Mouse (Mus musculus): ENCODE measurements at regions not wholly inside any gene's neighbourhood (a gene's known extent, or its start where the extent isn't known, plus 50 kb on each side); places are given as distances from the start of the nearest gene placed in this dataset.

- DNase-seq: no peak
Observed at GRCm38 (mm10) chr5:119944371-119944770, 111.9 kb downstream of the Tbx5 start.

- no peak for DNase-seq
Observed at GRCm38 (mm10) chr5:119948399-119948798, 115.9 kb downstream of the Tbx5 start.

- DNase-seq: no peak
Observed at GRCm38 (mm10) chr5:119952085-119952484, 119.6 kb downstream of the Tbx5 start.

- no peak for DNase-seq
Observed at GRCm38 (mm10) chr5:119953189-119953588, 120.7 kb downstream of the Tbx5 start.

- no peak for DNase-seq
Observed at GRCm38 (mm10) chr5:119953811-119954566, 121.5 kb downstream of the Tbx5 start.

- no peak for DNase-seq
Observed at GRCm38 (mm10) chr5:119958942-119959341, 126.5 kb downstream of the Tbx5 start.

- no peak for DNase-seq
Observed at GRCm38 (mm10) chr5:119964751-119965150, 132.3 kb downstream of the Tbx5 start.

GRCm38 (mm10) chr5:119971286-119971685 is 138.8 kb downstream of the Tbx5 start:
- no peak for DNase-seq

- peak in 1 of 2 experiments; percentile 4 for DNase-seq
Observed at GRCm38 (mm10) chr5:119972802-119973437, 140.5 kb downstream of the Tbx5 start.

GRCm38 (mm10) chr5:119978096-119978715 is 138.1 kb upstream of the Rbm19 start:
- no peak for DNase-seq

- no peak for DNase-seq
Observed at GRCm38 (mm10) chr5:119981111-119981807, 135.0 kb upstream of the Rbm19 start.

- DNase-seq: no peak
Observed at GRCm38 (mm10) chr5:119984206-119984605, 132.1 kb upstream of the Rbm19 start.

GRCm38 (mm10) chr5:119992130-119992529 is 124.1 kb upstream of the Rbm19 start:
- DNase-seq: no peak

GRCm38 (mm10) chr5:119995726-119996125 is 120.5 kb upstream of the Rbm19 start:
- no peak for DNase-seq

- no peak for DNase-seq
Observed at GRCm38 (mm10) chr5:120005696-120006469, 110.4 kb upstream of the Rbm19 start.

GRCm38 (mm10) chr5:120007738-120008137 is 108.5 kb upstream of the Rbm19 start:
- DNase-seq: no peak

- no peak for DNase-seq
Observed at GRCm38 (mm10) chr5:120008306-120008705, 108.0 kb upstream of the Rbm19 start.

- DNase-seq: no peak
Observed at GRCm38 (mm10) chr5:120015417-120015816, 100.8 kb upstream of the Rbm19 start.

- DNase-seq: no peak
Observed at GRCm38 (mm10) chr5:120018126-120018525, 98.1 kb upstream of the Rbm19 start.

GRCm38 (mm10) chr5:120020748-120021147 is 95.5 kb upstream of the Rbm19 start:
- DNase-seq: no peak

GRCm38 (mm10) chr5:120022276-120022675 is 94.0 kb upstream of the Rbm19 start:
- no peak for DNase-seq

- no peak for DNase-seq
Observed at GRCm38 (mm10) chr5:120024071-120024470, 92.2 kb upstream of the Rbm19 start.

- DNase-seq: no peak
Observed at GRCm38 (mm10) chr5:120025212-120025611, 91.1 kb upstream of the Rbm19 start.

All from kidney, postnatal 36 days (tissue).